Mouse (Mus musculus) lung, postnatal 0 days (tissue): Measurements from ENCODE around the gene 9030025P20Rik.

Experiments
- CTCF ChIP-seq: IDR thresholded peaks from 2 replicates; pipeline ENCODE4 v1.5.1; 2016; ENCODE audit warnings: antibody characterized with exemption, mild to moderate bottlenecking
- EP300 ChIP-seq: IDR thresholded peaks from 2 replicates; pipeline ENCODE4 v1.6.1; 2016; ENCODE audit warnings: antibody characterized with exemption, mild to moderate bottlenecking, control low read depth

- TF ChIP-seq CTCF (no peak), EP300 (no peak)
These were observed 19.5 kb upstream of the 9030025P20Rik start for GRCm38 (mm10) chr17:14958686-14959327.
